Mouse (Mus musculus) testis, adult 2 months (tissue): ENCODE results near the gene Mrpl12. TPM values are rescaled to one million over a fixed set of nuclear protein-coding genes. Genes with fewer than 3 reads are reported as not detected.
A peak's percentile ranks its signal among the peaks of the same experiment; 100 is the strongest.

Experiments used
- H3K27ac ChIP-seq: fragments of 200-500 bp; 2 replicates; pipeline ENCODE4 v1.5.1; 2012; ENCODE audit warnings: low read depth, low read length; ENCODE audit not compliant: control insufficient read depth, insufficient read depth
- H3K27me3 ChIP-seq: fragments of 200-500 bp; 2 replicates; pipeline ENCODE4 v1.6.1; 2012; ENCODE audit warnings: mild to moderate bottlenecking, low read length, moderate library complexity; ENCODE audit not compliant: control insufficient read depth, insufficient read depth
- H3K36me3 ChIP-seq: fragments of 200-500 bp; 2 replicates; pipeline ENCODE4 v1.6.1; 2012; ENCODE audit warnings: mild to moderate bottlenecking, low read length; ENCODE audit not compliant: control insufficient read depth, insufficient read depth
- H3K4me1 ChIP-seq: fragments of 200-500 bp; 2 replicates; pipeline ENCODE4 v1.6.1; 2012; ENCODE audit warnings: low read length; ENCODE audit not compliant: control insufficient read depth, insufficient read depth
- H3K4me3 ChIP-seq: fragments of 200-500 bp; 2 replicates; pipeline ENCODE4 v1.5.1; 2012; ENCODE audit warnings: low read depth, mild to moderate bottlenecking, low read length, moderate library complexity, mixed read lengths; ENCODE audit not compliant: control insufficient read depth
- CTCF ChIP-seq: fragments of 200-500 bp; IDR thresholded peaks from 2 replicates; pipeline ENCODE4 v1.5.1; 2012; ENCODE audit warnings: low read depth, mild to moderate bottlenecking, inconsistent platforms, low read length, moderate library complexity; ENCODE audit not compliant: control insufficient read depth, insufficient read depth, insufficient replicate concordance
- POLR2A ChIP-seq: fragments of 200-500 bp; IDR thresholded peaks from 2 replicates; pipeline ENCODE4 v1.6.1; 2012; ENCODE audit warnings: low read depth, mild to moderate bottlenecking, inconsistent platforms, low read length, moderate library complexity; ENCODE audit not compliant: control insufficient read depth
- polyA plus RNA-seq: library from polyadenylated mRNA; depleted of rRNA; stranded (reverse); fragments of >200 nt; gene quantifications from 2 replicates; pipeline ENCODE4 v1.2.3, GENCODE M21; 2012; rRNA removed

The Mrpl12 gene
- polyA plus RNA-seq, 1 experiment: 84.6 TPM

DNA sequence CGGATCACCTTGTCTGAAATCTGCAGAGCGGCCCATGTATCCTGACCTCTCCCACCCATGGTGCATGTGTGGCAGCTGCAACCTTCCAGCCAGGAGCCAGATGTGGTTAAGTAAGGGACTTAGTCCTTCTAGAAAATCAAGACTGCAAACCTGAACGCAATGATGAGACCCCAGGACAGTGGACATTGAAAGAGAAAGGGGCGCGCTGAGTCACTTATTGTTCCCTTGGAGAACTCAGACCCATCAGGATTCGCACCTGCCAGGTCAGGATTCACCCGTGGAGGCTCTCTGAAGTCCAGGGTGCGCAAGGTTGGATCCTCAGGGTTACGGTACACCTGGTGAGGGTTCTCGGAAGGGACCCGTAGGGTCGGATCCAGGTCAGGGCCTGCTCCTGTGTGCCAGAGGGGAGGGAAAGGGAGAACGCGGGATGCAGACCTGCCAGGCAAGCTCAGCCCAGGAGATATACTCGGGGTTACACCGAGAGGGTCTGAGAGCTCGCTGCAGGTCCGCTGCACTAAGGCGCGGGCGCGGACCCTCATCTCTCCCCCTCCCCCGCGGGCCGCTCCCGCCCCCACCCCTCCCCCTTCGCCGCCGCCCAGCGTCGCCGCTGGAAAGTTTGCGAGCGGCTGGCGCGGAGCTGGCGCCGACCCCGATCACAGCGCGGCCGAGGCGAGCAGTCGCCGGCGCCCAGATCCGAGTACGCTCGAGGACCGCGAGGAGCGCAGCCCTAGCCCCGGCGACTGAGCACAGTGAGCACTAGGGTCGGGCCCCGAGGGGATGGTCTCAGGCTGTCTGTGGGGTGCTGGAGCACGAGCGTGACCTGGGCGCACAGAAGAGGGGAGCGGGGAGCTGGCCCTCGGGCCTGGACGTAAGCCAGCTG, 45.9 kb downstream of the Mrpl12 start, which contains the start of gene Gcgr:
TSS of gene Gcgr (plus strand) at position 615 of the 880 bp plus-strand sequence.
- Histone ChIP-seq H3K27me3 (no peaks in the 10 kb centered on the region), H3K27ac (no peak within 1 kb of the TSS), H3K36me3 (no peaks in the 10 kb centered on the region), H3K4me1 (peaks cover 3% of the 10 kb centered on the region), H3K4me3 (peak within 1 kb of the TSS; percentile 54)
- no peak for TF ChIP-seq POLR2A
- TF ChIP-seq CTCF: no peak

GRCm38 (mm10) chr11:120531646-120532045, 47.2 kb downstream of the Mrpl12 start:
- no peak overlapping the region for H3K27ac ChIP-seq
- TF ChIP-seq CTCF (no peak), POLR2A (no peak)
- no peaks in the 10 kb centered on the region for H3K36me3 ChIP-seq
- H3K4me3 ChIP-seq: no peak overlapping the region
- peaks cover 3% of the 10 kb centered on the region for H3K4me1 ChIP-seq
- H3K27me3 ChIP-seq: no peaks in the 10 kb centered on the region

DNA sequence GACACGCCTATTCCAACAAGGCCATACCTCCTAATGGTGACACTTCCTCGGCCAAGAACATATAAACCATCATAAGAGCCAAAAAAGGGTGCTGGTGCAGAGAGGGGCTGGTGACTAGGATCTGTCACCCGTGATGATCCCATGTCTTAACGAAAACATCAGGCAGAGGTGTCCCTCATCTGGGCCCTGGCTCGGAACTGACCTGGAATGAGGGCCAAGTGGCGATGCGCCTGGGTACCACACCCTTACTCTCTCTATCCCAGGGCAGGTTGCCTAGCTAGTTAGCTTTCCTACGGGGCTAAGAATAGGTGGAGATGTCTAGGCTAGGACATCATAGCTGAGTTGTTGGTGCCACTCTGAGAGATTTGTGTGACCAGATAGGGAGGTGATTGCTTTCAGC, 49.7 kb downstream of the Mrpl12 start:
- no peaks in the 10 kb centered on the region for H3K27me3 ChIP-seq
- peaks cover 5% of the 10 kb centered on the region for H3K4me1 ChIP-seq
- no peaks in the 10 kb centered on the region for H3K36me3 ChIP-seq
- no peak for TF ChIP-seq CTCF
- TF ChIP-seq POLR2A: no peak
- no peak overlapping the region for H3K27ac ChIP-seq
- no peak overlapping the region for H3K4me3 ChIP-seq

- no peaks in the 10 kb centered on the region for H3K36me3 ChIP-seq
- peaks cover 5% of the 10 kb centered on the region for H3K4me1 ChIP-seq
- no peaks in the 10 kb centered on the region for H3K27me3 ChIP-seq
- no peak overlapping the region for H3K27ac ChIP-seq
- no peak overlapping the region for H3K4me3 ChIP-seq
- no peak for TF ChIP-seq POLR2A
- TF ChIP-seq CTCF: no peak
Observed at GRCm38 (mm10) chr11:120535145-120535544, 50.7 kb downstream of the Mrpl12 start.

DNA sequence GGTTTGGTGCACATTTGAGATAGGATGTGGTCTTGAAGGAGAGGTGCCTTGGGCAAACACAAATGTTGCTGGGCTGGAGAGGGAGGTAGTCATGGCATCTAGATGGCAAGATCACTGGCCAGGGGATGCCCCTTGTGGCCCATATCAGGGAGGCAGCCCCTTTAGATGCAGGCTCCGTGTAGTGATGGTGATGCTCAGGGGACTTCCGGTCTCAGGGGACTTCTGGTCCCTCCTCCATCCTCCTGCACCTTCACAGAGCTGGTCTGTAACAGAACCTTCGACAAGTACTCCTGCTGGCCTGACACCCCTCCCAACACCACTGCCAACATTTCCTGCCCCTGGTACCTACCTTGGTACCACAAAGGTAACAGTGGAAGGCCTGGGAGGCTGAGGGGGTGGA, 51.4 kb downstream of the Mrpl12 start:
- Histone ChIP-seq H3K4me3 (no peak overlapping the region), H3K27ac (no peak overlapping the region), H3K4me1 (peaks cover 2% of the 10 kb centered on the region), H3K27me3 (no peaks in the 10 kb centered on the region), H3K36me3 (no peaks in the 10 kb centered on the region)
- TF ChIP-seq CTCF: no peak
- no peak for TF ChIP-seq POLR2A

DNA sequence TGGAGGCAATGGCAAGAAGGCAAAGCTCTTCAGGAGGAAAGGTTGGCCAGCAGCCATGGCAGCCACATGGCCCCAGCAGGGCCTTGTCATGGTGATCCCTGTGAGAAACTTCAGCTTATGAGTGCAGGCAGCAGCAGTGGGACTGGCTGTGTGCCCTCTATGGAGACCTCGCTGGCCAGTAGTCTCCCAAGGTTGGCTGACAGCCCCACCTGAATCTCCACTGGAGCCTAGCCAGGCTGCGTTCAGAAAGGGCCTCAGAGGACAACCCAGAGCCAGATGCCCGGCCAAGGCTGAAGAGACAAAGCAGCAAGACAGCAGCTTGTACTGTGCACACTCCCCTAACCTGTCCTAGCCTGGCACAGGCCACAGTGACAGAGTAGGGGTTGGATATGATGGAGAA, 54.1 kb downstream of the Mrpl12 start:
- H3K27me3 ChIP-seq: no peaks in the 10 kb centered on the region
- H3K36me3 ChIP-seq: no peaks in the 10 kb centered on the region
- H3K4me3 ChIP-seq: no peak overlapping the region
- no peak overlapping the region for H3K27ac ChIP-seq
- TF ChIP-seq POLR2A (no peak), CTCF (no peak)
- peaks cover 2% of the 10 kb centered on the region; the same call in 1 of the 2 replicates for H3K4me1 ChIP-seq

Other genes starting within 250 kb of the Mrpl12 start
- gene Actg1, start 136.1 kb upstream of the Mrpl12 start, polyA plus RNA-seq: 670 and 672 TPM in 2 replicates
- gene Fscn2, start 123.1 kb upstream of the Mrpl12 start, polyA plus RNA-seq: 1.6 and 2.1 TPM in 2 replicates
- gene Faap100, start 105.8 kb upstream of the Mrpl12 start, polyA plus RNA-seq: 57.8 and 67.1 TPM in 2 replicates
- 75.8 and 79.3 TPM in 2 replicates for gene Nploc4, start 46.9 kb upstream of the Mrpl12 start, polyA plus RNA-seq
- 0.47 and 0.51 TPM in 2 replicates for gene Tspan10, start 42.0 kb upstream of the Mrpl12 start, polyA plus RNA-seq
- 1.5 and 1.9 TPM in 2 replicates for gene Pde6g, start 31.1 kb upstream of the Mrpl12 start, polyA plus RNA-seq
- 6.3 and 7.1 TPM in 2 replicates for gene Oxld1, start 26.5 kb upstream of the Mrpl12 start, polyA plus RNA-seq
- 5.6 and 6.9 TPM in 2 replicates for gene Ccdc137, start 26.5 kb upstream of the Mrpl12 start, polyA plus RNA-seq
- 15.8 and 20.5 TPM in 2 replicates for gene Arl16, start 17.0 kb upstream of the Mrpl12 start, polyA plus RNA-seq
- 68.3 and 75.0 TPM in 2 replicates for gene Slc25a10, start 7.2 kb downstream of the Mrpl12 start, polyA plus RNA-seq
- gene Gcgr, start 46.1 kb downstream of the Mrpl12 start, polyA plus RNA-seq: 0.07 and 0.18 TPM in 2 replicates
- 196 and 204 TPM in 2 replicates for gene Mcrip1, start 65.1 kb downstream of the Mrpl12 start, polyA plus RNA-seq
- gene Ppp1r27, start 66.5 kb downstream of the Mrpl12 start, polyA plus RNA-seq: 31.2 and 31.6 TPM in 2 replicates
- 46.7 and 55.1 TPM in 2 replicates for gene P4hb, start 88.6 kb downstream of the Mrpl12 start, polyA plus RNA-seq
- 94.7 and 101 TPM in 2 replicates for gene Arhgdia, start 97.0 kb downstream of the Mrpl12 start, polyA plus RNA-seq
- gene Alyref, start 113.8 kb downstream of the Mrpl12 start, polyA plus RNA-seq: 22.8 and 23.6 TPM in 2 replicates
- 178 and 209 TPM in 2 replicates for gene Anapc11, start 113.8 kb downstream of the Mrpl12 start, polyA plus RNA-seq
- gene Npb, start 123.9 kb downstream of the Mrpl12 start, polyA plus RNA-seq: 24.6 and 26.3 TPM in 2 replicates
- 106 and 116 TPM in 2 replicates for gene Pcyt2, start 133.3 kb downstream of the Mrpl12 start, polyA plus RNA-seq
- 22.3 and 23.9 TPM in 2 replicates for gene Sirt7, start 140.6 kb downstream of the Mrpl12 start, polyA plus RNA-seq
- 9.5 and 10.4 TPM in 2 replicates for gene Mafg, start 149.0 kb downstream of the Mrpl12 start, polyA plus RNA-seq
- 0.98 and 1.5 TPM in 2 replicates for gene Pycr1, start 159.2 kb downstream of the Mrpl12 start, polyA plus RNA-seq
- 0.61 TPM in 1 of 2 replicates, not detected in the other for gene Myadml2, start 163.5 kb downstream of the Mrpl12 start, polyA plus RNA-seq
- 0.35 and 0.36 TPM in 2 replicates for gene Notum, start 176.6 kb downstream of the Mrpl12 start, polyA plus RNA-seq
- 234 and 253 TPM in 2 replicates for gene Aspscr1, start 188.4 kb downstream of the Mrpl12 start, polyA plus RNA-seq
- gene Cenpx, start 229.1 kb downstream of the Mrpl12 start, polyA plus RNA-seq: 54.5 and 59.7 TPM in 2 replicates
- gene Lrrc45, start 229.3 kb downstream of the Mrpl12 start, polyA plus RNA-seq: 10.7 and 12.3 TPM in 2 replicates
- gene Rac3, start 236.9 kb downstream of the Mrpl12 start, polyA plus RNA-seq: 3.1 and 4.1 TPM in 2 replicates
- 3.7 and 5.5 TPM in 2 replicates for gene Dcxr, start 242.7 kb downstream of the Mrpl12 start, polyA plus RNA-seq
- 7.7 and 9.4 TPM in 2 replicates for gene Cbr2, start 247.5 kb downstream of the Mrpl12 start, polyA plus RNA-seq